Mouse (Mus musculus) neural tube, embryonic 13.5 days (tissue): ENCODE data around the gene Krt33b. TPM values are rescaled to one million over a fixed set of nuclear protein-coding genes. Genes with fewer than 3 reads are reported as not detected.
A peak's percentile ranks its signal among the peaks of the same experiment; 100 is the strongest.

ENCODE experiments used
- ATAC-seq: fragments of 200-750 bp; cut with Nextera tagmentation; 2 replicates; pipeline ENCODE4 v1.8.0; 2017; ENCODE audit warnings: low read depth, mild to moderate bottlenecking, moderate TSS enrichment, moderate library complexity
- H3K27ac ChIP-seq: fragments of 300-500 bp; sonication (generic); replicated peaks from 2 replicates; pipeline ENCODE4 v1.5.1; 2015; ENCODE audit warnings: moderate library complexity, mild to moderate bottlenecking, inconsistent platforms
- H3K27me3 ChIP-seq: fragments of 300-500 bp; sonication (generic); 2 replicates; pipeline ENCODE4 v1.6.1; 2015; ENCODE audit warnings: mild to moderate bottlenecking, inconsistent platforms
- H3K36me3 ChIP-seq: fragments of 300-500 bp; sonication (generic); 2 replicates; pipeline ENCODE4 v1.6.1; 2015; ENCODE audit warnings: mild to moderate bottlenecking, inconsistent platforms
- H3K4me1 ChIP-seq: fragments of 300-500 bp; sonication (generic); replicated peaks from 2 replicates; pipeline ENCODE4 v1.6.1; 2015; ENCODE audit warnings: inconsistent platforms
- H3K4me2 ChIP-seq: fragments of 300-500 bp; sonication (generic); 2 replicates; pipeline ENCODE4 v1.6.1; 2015; ENCODE audit warnings: inconsistent platforms, mild to moderate bottlenecking, moderate library complexity
- H3K4me3 ChIP-seq: fragments of 300-500 bp; sonication (generic); 2 replicates; pipeline ENCODE4 v1.5.1; 2015; ENCODE audit warnings: mild to moderate bottlenecking, inconsistent platforms
- H3K9ac ChIP-seq: fragments of 300-500 bp; sonication (generic); 2 replicates; pipeline ENCODE4 v1.6.1; 2015; ENCODE audit warnings: moderate library complexity, mild to moderate bottlenecking, inconsistent platforms
- H3K9me3 ChIP-seq: fragments of 300-500 bp; sonication (generic); 2 replicates; pipeline ENCODE4 v1.6.1; 2016; ENCODE audit warnings: inconsistent platforms
- WGBS: fragments of 180-500 bp; shearing (Covaris S2); methylation state at CpG from one replicate; pipeline ENCODE4 v1.1.7; 2015; 5-methylcytosine and 5-hydroxymethylcytosine counted together
- polyA plus RNA-seq: library from polyadenylated mRNA; unstranded; fragments of >200 nt; fragmentation: Nextera tagmentation; extraction: Ambion mirVana; gene quantifications from 2 replicates; pipeline ENCODE4 v1.2.1, GENCODE M21; 2015

Krt33b gene
- polyA plus RNA-seq, 1 experiment from 2014 or later: not detected

GRCm38 (mm10) chr11:100019466-100019865 is 10.2 kb downstream of the Krt33b start:
- H3K27ac ChIP-seq: no peak overlapping the region
- ATAC-seq: no peak
- no peak overlapping the region for H3K9ac ChIP-seq
- H3K27me3 ChIP-seq: no peaks in the 10 kb centered on the region
- no peak overlapping the region for H3K4me3 ChIP-seq
- H3K4me2 ChIP-seq: no peak overlapping the region
- no peaks in the 10 kb centered on the region for H3K36me3 ChIP-seq
- no peaks in the 10 kb centered on the region for H3K4me1 ChIP-seq
- no peaks in the 10 kb centered on the region for H3K9me3 ChIP-seq
- 88% methylated on average over 1 of the region's 1 CpGs for WGBS

GRCm38 (mm10) chr11:100016112-100016511 is 13.6 kb downstream of the Krt33b start, which contains the start of gene Krt33a:
Krt33a (minus strand) TSS chr11:100016212.
- WGBS: 68% methylated on average over 4 of the region's 4 CpGs
- no peaks in the 10 kb centered on the region for H3K4me1 ChIP-seq
- no peak within 1 kb of the TSS for H3K4me2 ChIP-seq
- no peak within 1 kb of the TSS for H3K9ac ChIP-seq
- H3K9me3 ChIP-seq: no peaks in the 10 kb centered on the region
- H3K27me3 ChIP-seq: no peaks in the 10 kb centered on the region
- no peak within 1 kb of the TSS for H3K27ac ChIP-seq
- no peak within 1 kb of the TSS for H3K4me3 ChIP-seq
- H3K36me3 ChIP-seq: no peaks in the 10 kb centered on the region
- no peak for ATAC-seq

- Histone ChIP-seq H3K4me2 (no peak overlapping the region), H3K9ac (no peak overlapping the region), H3K4me3 (no peak overlapping the region), H3K9me3 (no peaks in the 10 kb centered on the region), H3K4me1 (no peaks in the 10 kb centered on the region), H3K27me3 (no peaks in the 10 kb centered on the region), H3K27ac (no peak overlapping the region), H3K36me3 (no peaks in the 10 kb centered on the region)
- ATAC-seq: no peak
- WGBS: 88% methylated on average over 4 of the region's 4 CpGs
These were observed 15.9 kb downstream of the Krt33b start for GRCm38 (mm10) chr11:100013691-100014171.

- no peak for ATAC-seq
- Histone ChIP-seq H3K36me3 (no peaks in the 10 kb centered on the region), H3K9ac (no peak overlapping the region), H3K4me2 (no peak overlapping the region), H3K4me3 (no peak overlapping the region), H3K9me3 (no peaks in the 10 kb centered on the region), H3K27ac (no peak overlapping the region), H3K27me3 (no peaks in the 10 kb centered on the region), H3K4me1 (no peaks in the 10 kb centered on the region)
- WGBS: 85% methylated on average over 5 of the region's 5 CpGs
These were observed 19.0 kb downstream of the Krt33b start for GRCm38 (mm10) chr11:100010682-100011081.

GRCm38 (mm10) chr11:100008336-100008735 is 21.3 kb downstream of the Krt33b start:
- H3K4me3 ChIP-seq: no peak overlapping the region
- no peaks in the 10 kb centered on the region for H3K27me3 ChIP-seq
- H3K36me3 ChIP-seq: no peaks in the 10 kb centered on the region
- H3K9me3 ChIP-seq: no peaks in the 10 kb centered on the region
- no peak for ATAC-seq
- no peaks in the 10 kb centered on the region for H3K4me1 ChIP-seq
- 89% methylated on average over 5 of the region's 5 CpGs for WGBS
- no peak overlapping the region for H3K4me2 ChIP-seq
- H3K9ac ChIP-seq: no peak overlapping the region
- H3K27ac ChIP-seq: no peak overlapping the region

- no peaks in the 10 kb centered on the region for H3K4me1 ChIP-seq
- H3K27me3 ChIP-seq: no peaks in the 10 kb centered on the region
- H3K9ac ChIP-seq: no peak overlapping the region
- H3K9me3 ChIP-seq: no peaks in the 10 kb centered on the region
- H3K4me3 ChIP-seq: no peak overlapping the region
- H3K4me2 ChIP-seq: no peak overlapping the region
- no peaks in the 10 kb centered on the region for H3K36me3 ChIP-seq
- no peak for ATAC-seq
- no peak overlapping the region for H3K27ac ChIP-seq
- 52% methylated on average over 3 of the region's 3 CpGs for WGBS
These were observed 23.0 kb downstream of the Krt33b start for GRCm38 (mm10) chr11:100006624-100007023.

GRCm38 (mm10) chr11:100005905-100006304 is 23.8 kb downstream of the Krt33b start:
- WGBS: 90% methylated on average over 8 of the region's 8 CpGs
- H3K4me3 ChIP-seq: no peak overlapping the region

GRCm38 (mm10) chr11:100004846-100005245 is 24.8 kb downstream of the Krt33b start:
- no peak for ATAC-seq
- no peak overlapping the region for H3K27ac ChIP-seq
- no peak overlapping the region for H3K9ac ChIP-seq
- H3K4me3 ChIP-seq: no peak overlapping the region
- no peak overlapping the region for H3K4me2 ChIP-seq
- H3K36me3 ChIP-seq: no peaks in the 10 kb centered on the region
- no peaks in the 10 kb centered on the region for H3K4me1 ChIP-seq
- no peaks in the 10 kb centered on the region for H3K9me3 ChIP-seq
- no peaks in the 10 kb centered on the region for H3K27me3 ChIP-seq
- 19% methylated on average over 6 of the region's 6 CpGs for WGBS

More at GRCm38 (mm10) chr11:100005905-100006304, 23.8 kb downstream of the Krt33b start:
- Histone ChIP-seq H3K27me3 (no peaks in the 10 kb centered on the region), H3K4me1 (no peaks in the 10 kb centered on the region), H3K9ac (no peak overlapping the region), H3K9me3 (no peaks in the 10 kb centered on the region), H3K4me2 (no peak overlapping the region), H3K27ac (no peak overlapping the region), H3K36me3 (no peaks in the 10 kb centered on the region)
- no peak for ATAC-seq

- no peak overlapping the region for H3K27ac ChIP-seq
- H3K4me2 ChIP-seq: no peak overlapping the region
- WGBS: 92% methylated on average over 7 of the region's 7 CpGs
- peaks cover 12% of the 10 kb centered on the region for H3K27me3 ChIP-seq
- H3K36me3 ChIP-seq: no peaks in the 10 kb centered on the region
- H3K9ac ChIP-seq: no peak overlapping the region
- H3K9me3 ChIP-seq: no peaks in the 10 kb centered on the region
- no peaks in the 10 kb centered on the region for H3K4me1 ChIP-seq
- ATAC-seq: no peak
- no peak overlapping the region for H3K4me3 ChIP-seq
These were observed 30.6 kb downstream of the Krt33b start for GRCm38 (mm10) chr11:99999091-99999490.

- no peak overlapping the region for H3K4me2 ChIP-seq
- ATAC-seq: no peak
- no peaks in the 10 kb centered on the region for H3K36me3 ChIP-seq
- no peaks in the 10 kb centered on the region for H3K9me3 ChIP-seq
- H3K27ac ChIP-seq: no peak overlapping the region
- H3K4me3 ChIP-seq: no peak overlapping the region
- H3K9ac ChIP-seq: no peak overlapping the region
- peaks cover 7% of the 10 kb centered on the region; the same call in 1 of the 2 replicates for H3K4me1 ChIP-seq
- H3K27me3 ChIP-seq: peaks cover 28% of the 10 kb centered on the region
- WGBS: 53% methylated on average over 4 of the region's 4 CpGs
These were observed 35.3 kb downstream of the Krt33b start for GRCm38 (mm10) chr11:99994384-99994661.

GRCm38 (mm10) chr11:99993620-99994383 is 35.9 kb downstream of the Krt33b start, which contains the start of gene Krtap17-1:
Krtap17-1 (minus strand) TSS chr11:99993994.
- 32% methylated on average over 25 of the region's 26 CpGs for WGBS
- peaks cover 28% of the 10 kb centered on the region for H3K27me3 ChIP-seq
- no peak for ATAC-seq
- H3K27ac ChIP-seq: no peak within 1 kb of the TSS
- peak within 1 kb of the TSS; percentile 22 for H3K4me3 ChIP-seq
- no peaks in the 10 kb centered on the region for H3K36me3 ChIP-seq
- peak within 1 kb of the TSS; percentile 43 for H3K4me2 ChIP-seq
- H3K9ac ChIP-seq: peak within 1 kb of the TSS; percentile 53
- H3K4me1 ChIP-seq: peaks cover 7% of the 10 kb centered on the region; the same call in 1 of the 2 replicates
- H3K9me3 ChIP-seq: no peaks in the 10 kb centered on the region

- 69% methylated on average over 3 of the region's 3 CpGs for WGBS
- H3K36me3 ChIP-seq: no peaks in the 10 kb centered on the region
- no peak overlapping the region for H3K27ac ChIP-seq
- H3K27me3 ChIP-seq: peaks cover 25% of the 10 kb centered on the region
- H3K9ac ChIP-seq: no peak overlapping the region
- ATAC-seq: no peak
- no peak overlapping the region for H3K4me2 ChIP-seq
- peaks cover 13% of the 10 kb centered on the region; the same call in 1 of the 2 replicates for H3K4me1 ChIP-seq
- no peaks in the 10 kb centered on the region for H3K9me3 ChIP-seq
- H3K4me3 ChIP-seq: no peak overlapping the region
These were observed 39.1 kb downstream of the Krt33b start for GRCm38 (mm10) chr11:99990571-99990970.
